Comparison of ENCODE assay signal across 25 mouse cellular contexts in the genomic region with DNA sequence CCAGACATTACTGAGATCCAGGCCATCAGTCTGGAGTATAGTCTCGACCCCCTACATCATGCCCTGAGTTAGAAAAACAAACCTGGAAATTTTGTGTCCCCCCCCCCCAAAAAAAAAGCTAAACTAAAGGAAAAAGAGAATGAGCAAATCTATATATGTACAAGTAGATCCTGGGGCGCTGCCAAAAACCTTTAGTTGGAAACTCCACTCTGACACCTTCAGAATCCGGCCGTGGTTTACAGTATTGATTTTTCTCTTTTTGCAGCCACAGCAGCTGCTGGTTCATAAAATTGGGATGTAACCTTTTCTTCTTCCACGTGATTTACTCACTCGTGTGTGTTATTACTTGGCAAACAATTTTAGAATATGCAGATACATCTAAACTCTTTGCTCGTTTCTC.
DNase-seq lines count a peak whose midpoint lies in the region; ATAC-seq and TF ChIP-seq lines count a peak whose summit lies in the region.
"Had no signal": no experiment of that assay in that cellular context is flagged by ENCODE, and none has a peak within 500 bp of the region (broad histone marks: within the 10 kb centered on the region; RNA-seq: fewer than 3 reads in every experiment).

No protein-coding gene starts in this region.

- no peaks in the 10 kb centered on the region for H3K9me3 ChIP-seq in forebrain, postnatal 0 days (ENCODE audit: low read length)
- no peaks in the 10 kb centered on the region for H3K9me3 ChIP-seq in forebrain, embryonic 13.5 days (replicated peaks)
- H3K9me3 ChIP-seq: embryonic facial prominence, embryonic 12.5 days; embryonic facial prominence, embryonic 15.5 days; forebrain, embryonic 15.5 days; heart, embryonic 10.5 days; heart, embryonic 13.5 days had no signal

- TF ChIP-seq CTCF in forebrain, postnatal 0 days (IDR thresholded peaks at IDR 0.05; ENCODE audit: low read depth): no peak
- TF ChIP-seq CTCF in left cerebral cortex, adult 2 months (IDR thresholded peaks at IDR 0.05): no peak

- no peak overlapping the region for H3K4me2 ChIP-seq in forebrain, postnatal 0 days (ENCODE audit: low read depth)
- no peak overlapping the region for H3K4me2 ChIP-seq in forebrain, embryonic 13.5 days
- H3K4me2 ChIP-seq: embryonic facial prominence, embryonic 12.5 days; embryonic facial prominence, embryonic 15.5 days; forebrain, embryonic 15.5 days; heart, embryonic 13.5 days; hindbrain, embryonic 14.5 days had no signal

- H3K36me3 ChIP-seq in forebrain, postnatal 0 days (ENCODE audit: insufficient read depth): no peaks in the 10 kb centered on the region
- no peaks in the 10 kb centered on the region for H3K36me3 ChIP-seq in forebrain, embryonic 13.5 days (ENCODE audit: poor library complexity, severe bottlenecking)
- H3K36me3 ChIP-seq: embryonic facial prominence, embryonic 12.5 days; embryonic facial prominence, embryonic 15.5 days; forebrain, embryonic 15.5 days; heart, embryonic 10.5 days; heart, embryonic 13.5 days had no signal

- no peaks in the 10 kb centered on the region for H3K27me3 ChIP-seq in forebrain, postnatal 0 days (ENCODE audit: insufficient read depth, low read length)
- H3K27me3 ChIP-seq in forebrain, embryonic 13.5 days: no peaks in the 10 kb centered on the region
- H3K27me3 ChIP-seq: embryonic facial prominence, embryonic 12.5 days; embryonic facial prominence, embryonic 15.5 days; forebrain, embryonic 15.5 days; heart, embryonic 13.5 days had no signal

- no peak overlapping the region for H3K27ac ChIP-seq in forebrain, postnatal 0 days (ENCODE audit: low read depth, low read length)
- H3K27ac ChIP-seq in forebrain, embryonic 13.5 days: no peak overlapping the region
- H3K27ac ChIP-seq in left cerebral cortex, adult 2 months: no peak overlapping the region
- H3K27ac ChIP-seq: embryonic facial prominence, embryonic 12.5 days; embryonic facial prominence, embryonic 15.5 days; forebrain, embryonic 15.5 days; heart, embryonic 10.5 days; heart, embryonic 13.5 days; hindbrain, embryonic 14.5 days; hindbrain, postnatal 0 days had no signal

- no peaks in the 10 kb centered on the region for H3K4me1 ChIP-seq in forebrain, postnatal 0 days (ENCODE audit: insufficient read depth)
- no peaks in the 10 kb centered on the region for H3K4me1 ChIP-seq in forebrain, embryonic 13.5 days
- H3K4me1 ChIP-seq: embryonic facial prominence, embryonic 12.5 days; embryonic facial prominence, embryonic 15.5 days; forebrain, embryonic 15.5 days; heart, embryonic 10.5 days; heart, embryonic 13.5 days had no signal

- no peak overlapping the region for H3K9ac ChIP-seq in forebrain, postnatal 0 days
- no peak overlapping the region for H3K9ac ChIP-seq in forebrain, embryonic 13.5 days
- H3K9ac ChIP-seq: embryonic facial prominence, embryonic 12.5 days; embryonic facial prominence, embryonic 15.5 days; forebrain, embryonic 15.5 days; heart, embryonic 13.5 days; hindbrain, embryonic 14.5 days had no signal

- no peak for ATAC-seq in forebrain, postnatal 0 days
- no peak for ATAC-seq in forebrain, embryonic 13.5 days
- ATAC-seq: activated CD4-positive, CD25-positive, alpha-beta regulatory T cell, adult 4 months; forebrain, embryonic 15.5 days; hindbrain, postnatal 0 days had no signal

- 78% methylated on average over 7 of the region's 7 CpGs for WGBS in forebrain, postnatal 0 days
- WGBS in forebrain, embryonic 13.5 days: 83% methylated on average over 7 of the region's 7 CpGs

- peak; percentile 11 for DNase-seq in forebrain, postnatal 0 days
- peak; percentile 8 to 43 for DNase-seq in left cerebral cortex, postnatal 10 days (ENCODE audit: extremely low spot score in 1 of 2, low spot score in 2 of 2)
- DNase-seq in left cerebral cortex, adult 2 months (ENCODE audit: extremely low spot score in 1 of 2, low spot score in 2 of 2): no peak
- DNase-seq in right cerebral cortex, adult 18-20 months: peak; percentile 16
- DNase-seq in right cerebral cortex, postnatal 25 days: no peak
- peak; percentile 20 for DNase-seq in right cerebral cortex, postnatal 4 days
- no peak for DNase-seq in kidney, adult 8-10 months
- DNase-seq: adrenal gland, adult 8-10 months; adrenal gland, postnatal 25 days; cerebellum, adult 18-20 months; cerebellum, adult 9-10 months; cerebellum, postnatal 14 days; gastrocnemius, postnatal 25 days; heart, adult 18-20 months; heart, postnatal 14 days; heart, postnatal 4 days had no signal

- intact Hi-C loops in left cerebral cortex, postnatal 10 days (cut with DNase I): no loop called here
- intact Hi-C loops in left cerebral cortex, adult 2 months (cut with DNase I): no loop called here

- H3K4me3 ChIP-seq in forebrain, postnatal 0 days (ENCODE audit: low read depth, low read length): no peak overlapping the region
- no peak overlapping the region for H3K4me3 ChIP-seq in forebrain, embryonic 13.5 days
- no peak overlapping the region for H3K4me3 ChIP-seq in left cerebral cortex, adult 2 months
- H3K4me3 ChIP-seq: embryonic facial prominence, embryonic 12.5 days; embryonic facial prominence, embryonic 15.5 days; forebrain, embryonic 15.5 days; heart, embryonic 10.5 days; heart, embryonic 13.5 days had no signal

Comparison
In these comparisons a context has a peak if more than half of its experiments do, and no peak if none do; other contexts are left out.
1. DNase-seq: peak in forebrain, postnatal 0 days (single experiment), left cerebral cortex, postnatal 10 days (2 of 2), right cerebral cortex, adult 18-20 months (single experiment) and right cerebral cortex, postnatal 4 days (single experiment); none in left cerebral cortex, adult 2 months (0 of 2), right cerebral cortex, postnatal 25 days (single experiment) and kidney, adult 8-10 months (0 of 2).